Mouse (Mus musculus) embryonic facial prominence, embryonic 13.5 days (tissue): Measurements from ENCODE around the gene Caprin1. TPM values are rescaled to one million over a fixed set of nuclear protein-coding genes. Genes with fewer than 3 reads are reported as not detected.

Experiments
- ATAC-seq: fragments of 200-750 bp; cut with Nextera tagmentation; 2 replicates; pipeline ENCODE4 v1.8.0; 2017; ENCODE audit warnings: low read depth; ENCODE audit not compliant: insufficient number of reproducible peaks, insufficient read depth, low FRiP score, low TSS enrichment
- H3K27ac ChIP-seq: fragments of 300-500 bp; sonication (generic); 2 replicates; pipeline ENCODE4 v1.5.1; 2015; ENCODE audit warnings: moderate library complexity, mild to moderate bottlenecking, inconsistent platforms
- H3K27me3 ChIP-seq: fragments of 300-500 bp; sonication (generic); 2 replicates; pipeline ENCODE4 v1.6.1; 2015; ENCODE audit warnings: mild to moderate bottlenecking, inconsistent platforms
- H3K36me3 ChIP-seq: fragments of 300-500 bp; sonication (generic); 2 replicates; pipeline ENCODE4 v1.6.1; 2015; ENCODE audit warnings: mild to moderate bottlenecking, inconsistent platforms
- H3K4me1 ChIP-seq: fragments of 300-500 bp; sonication (generic); 2 replicates; pipeline ENCODE4 v1.6.1; 2015; ENCODE audit warnings: inconsistent platforms
- H3K4me2 ChIP-seq: fragments of 300-500 bp; sonication (generic); 2 replicates; pipeline ENCODE4 v1.6.1; 2015; ENCODE audit warnings: moderate library complexity, mild to moderate bottlenecking, inconsistent platforms
- H3K4me3 ChIP-seq: fragments of 300-500 bp; sonication (generic); 2 replicates; pipeline ENCODE4 v1.5.1; 2015; ENCODE audit warnings: mild to moderate bottlenecking, inconsistent platforms
- H3K9ac ChIP-seq: fragments of 300-500 bp; sonication (generic); 2 replicates; pipeline ENCODE4 v1.6.1; 2015; ENCODE audit warnings: mild to moderate bottlenecking, inconsistent platforms
- H3K9me3 ChIP-seq: fragments of 300-500 bp; sonication (generic); 2 replicates; pipeline ENCODE4 v1.6.1; 2016; ENCODE audit warnings: inconsistent platforms
- WGBS: fragments of 180-500 bp; shearing (Covaris S2); methylation state at CpG from one replicate; pipeline ENCODE4 v1.1.7; 2015; ENCODE audit warnings: mixed read lengths; 5-methylcytosine and 5-hydroxymethylcytosine counted together
- microRNA-seq: library from miRNA; unstranded; fragments of <30 nt; microRNA quantifications from one replicate; pipeline ENCODE4, GENCODE M21; 2016
- polyA plus RNA-seq: library from polyadenylated mRNA; unstranded; fragments of >200 nt; fragmentation: Nextera tagmentation; extraction: Ambion mirVana; gene quantifications from 2 replicates; pipeline ENCODE4 v1.2.1, GENCODE M21; 2015

The Caprin1 gene
- polyA plus RNA-seq, 1 experiment from 2014 or later = 332 TPM

DNA sequence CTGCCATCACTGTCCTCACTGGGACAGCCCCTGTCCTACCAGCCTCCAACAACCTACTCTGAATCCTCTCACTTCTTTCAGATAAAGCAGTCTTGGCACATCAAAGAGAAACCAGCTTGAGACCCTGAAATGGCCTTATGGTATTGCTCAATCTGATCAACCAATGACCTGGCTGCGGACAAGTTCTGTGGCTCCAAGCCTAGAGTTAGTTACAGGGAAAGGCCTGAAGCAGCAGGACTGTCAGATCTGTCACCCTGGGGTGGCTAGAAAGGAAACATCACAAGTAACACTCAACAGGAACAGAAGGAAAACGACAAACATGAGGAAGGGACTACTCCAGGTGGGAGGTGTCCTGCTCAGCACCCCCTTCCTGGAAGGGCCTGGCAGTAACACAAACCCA, 72.9 kb downstream of the Caprin1 start:
- WGBS = 87% methylated on average over 2 of the region's 2 CpGs
- Histone ChIP-seq H3K9ac (no peak overlapping the region), H3K36me3 (peaks cover 82% of the 10 kb centered on the region), H3K27ac (no peak overlapping the region), H3K4me2 (no peak overlapping the region), H3K4me1 (no peaks in the 10 kb centered on the region), H3K27me3 (no peaks in the 10 kb centered on the region), H3K4me3 (no peak overlapping the region), H3K9me3 (no peaks in the 10 kb centered on the region)
- ATAC-seq = no peak

DNA sequence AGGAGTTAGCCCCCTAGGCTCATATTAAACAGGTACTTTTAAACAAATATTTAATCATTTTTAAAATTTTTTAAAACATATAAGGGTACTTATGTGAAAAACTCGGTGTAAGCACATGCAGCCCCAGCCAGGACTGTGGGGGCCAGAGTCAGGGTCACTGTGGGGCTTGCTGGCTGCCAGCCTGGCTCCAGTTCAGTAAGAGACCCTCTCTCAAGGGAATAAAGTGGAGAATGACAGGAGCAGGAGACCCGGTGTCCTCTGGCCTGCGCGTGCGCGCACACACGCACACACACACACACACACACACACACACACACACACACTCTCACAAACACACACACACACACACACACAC, 78.2 kb downstream of the Caprin1 start:
- Histone ChIP-seq H3K36me3 (peaks cover 80% of the 10 kb centered on the region), H3K4me2 (no peak overlapping the region), H3K9me3 (no peaks in the 10 kb centered on the region), H3K27ac (no peak overlapping the region), H3K9ac (no peak overlapping the region), H3K4me3 (no peak overlapping the region), H3K27me3 (no peaks in the 10 kb centered on the region), H3K4me1 (no peaks in the 10 kb centered on the region)
- WGBS = 94% methylated on average over 7 of the region's 7 CpGs
- ATAC-seq = no peak

DNA sequence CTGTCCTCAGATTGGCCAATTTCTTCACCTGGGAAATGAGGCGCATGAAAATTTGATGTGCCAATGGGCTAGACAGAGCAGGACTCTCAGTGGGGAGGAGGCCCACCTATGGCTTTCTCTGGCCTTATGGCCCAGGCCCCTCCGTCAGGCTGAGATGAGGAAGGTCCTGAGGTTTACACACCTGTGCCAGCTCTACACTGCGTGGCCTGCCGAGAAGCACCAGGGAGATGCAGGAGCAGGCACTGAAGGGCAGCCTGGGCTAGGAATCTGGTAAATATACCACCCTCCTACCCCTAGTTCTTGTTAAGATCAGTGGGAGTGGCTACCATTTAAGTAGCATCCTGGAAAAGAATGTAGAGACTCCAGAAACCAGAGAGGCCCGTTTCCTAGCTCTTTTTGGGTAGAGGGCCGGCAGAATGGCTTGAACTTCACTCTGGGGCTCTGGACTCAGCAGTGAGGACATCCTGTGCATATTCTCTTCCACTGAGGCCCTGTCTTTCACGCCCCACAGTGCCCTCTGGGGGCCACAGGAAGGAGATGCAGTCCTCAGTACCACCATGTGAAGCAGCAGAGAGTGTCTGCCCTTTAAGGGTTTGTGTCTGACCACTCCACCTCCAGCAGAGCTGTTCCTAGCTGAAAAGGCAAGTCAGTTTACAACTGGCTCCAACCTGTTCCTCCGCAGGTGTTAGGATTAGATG, 78.7 kb downstream of the Caprin1 start:
- no peak overlapping the region for H3K27ac ChIP-seq
- H3K4me1 ChIP-seq = no peaks in the 10 kb centered on the region
- 54% methylated on average over 8 of the region's 8 CpGs for WGBS
- H3K9me3 ChIP-seq = no peaks in the 10 kb centered on the region
- H3K4me2 ChIP-seq = no peak overlapping the region
- H3K27me3 ChIP-seq = no peaks in the 10 kb centered on the region
- no peak for ATAC-seq
- peaks cover 79% of the 10 kb centered on the region for H3K36me3 ChIP-seq
- H3K4me3 ChIP-seq = no peak overlapping the region
- no peak overlapping the region for H3K9ac ChIP-seq

DNA sequence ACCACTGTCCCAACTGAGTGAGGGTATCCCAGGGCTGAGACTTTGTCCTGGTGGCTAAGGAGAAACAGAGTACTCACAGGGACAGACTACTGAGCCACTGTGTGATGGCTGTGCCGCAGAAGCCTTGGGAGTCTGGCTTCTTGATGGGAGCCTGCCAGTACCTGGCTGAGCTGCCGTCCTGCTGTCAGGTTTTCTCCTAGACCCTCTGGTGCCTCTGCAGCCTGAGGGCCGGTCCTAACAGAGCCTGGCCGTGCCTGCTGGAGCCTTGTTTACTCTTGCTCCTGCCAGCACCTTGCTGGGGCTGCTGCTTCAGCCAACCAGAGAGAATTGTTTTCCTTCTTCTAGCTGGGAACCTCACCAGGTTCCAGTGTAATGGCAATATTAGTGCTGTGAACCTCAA, 83.0 kb downstream of the Caprin1 start:
- no peak overlapping the region for H3K4me3 ChIP-seq
- no peak overlapping the region for H3K4me2 ChIP-seq
- H3K27ac ChIP-seq = no peak overlapping the region
- H3K4me1 ChIP-seq = no peaks in the 10 kb centered on the region
- no peak overlapping the region for H3K9ac ChIP-seq
- H3K36me3 ChIP-seq = peaks cover 92% of the 10 kb centered on the region
- no peaks in the 10 kb centered on the region for H3K27me3 ChIP-seq
- ATAC-seq = no peak
- no peaks in the 10 kb centered on the region for H3K9me3 ChIP-seq
- WGBS = 59% methylated on average over 4 of the region's 4 CpGs

DNA sequence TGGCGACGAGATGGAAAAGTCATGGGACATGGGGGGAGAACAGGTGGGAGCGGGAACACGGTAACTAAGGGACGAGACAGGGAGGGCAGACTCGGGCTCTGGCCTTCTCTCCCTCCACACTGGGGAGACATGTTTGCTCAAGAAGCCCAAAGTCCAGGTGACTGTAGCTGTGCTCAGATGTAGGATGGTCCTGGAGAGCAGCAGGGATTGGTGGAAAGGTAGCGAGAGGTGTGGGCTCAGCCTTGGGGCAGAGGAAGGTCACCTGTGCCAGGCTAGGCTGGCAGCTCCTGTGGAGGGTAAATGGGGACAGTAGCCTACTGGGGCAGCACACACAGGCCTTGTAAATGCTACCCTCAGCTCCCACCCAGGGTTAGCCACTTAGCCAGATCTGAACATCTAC, 83.6 kb downstream of the Caprin1 start:
- H3K27me3 ChIP-seq = no peaks in the 10 kb centered on the region
- no peaks in the 10 kb centered on the region for H3K9me3 ChIP-seq
- H3K4me3 ChIP-seq = no peak overlapping the region
- no peak overlapping the region for H3K4me2 ChIP-seq
- H3K9ac ChIP-seq = no peak overlapping the region
- H3K4me1 ChIP-seq = no peaks in the 10 kb centered on the region
- ATAC-seq = no peak
- WGBS = 89% methylated on average over 7 of the region's 7 CpGs
- peaks cover 96% of the 10 kb centered on the region for H3K36me3 ChIP-seq
- no peak overlapping the region for H3K27ac ChIP-seq

Small RNA genes lying within 50 kb of the gene (microRNA-seq; reads per million reads assigned to microRNA genes)
- gene Gm22757 = not detected
- gene Gm22761 = not detected

Other genes starting within 250 kb of the Caprin1 start
- gene Abtb2, start 231.3 kb downstream of the Caprin1 start, polyA plus RNA-seq = 17.4 and 19.7 TPM in 2 replicates
- gene Nat10, start 36.4 kb downstream of the Caprin1 start, polyA plus RNA-seq = 28.8 and 29.9 TPM in 2 replicates
- 13.0 and 14.0 TPM in 2 replicates for gene Lmo2, start 160.3 kb upstream of the Caprin1 start, polyA plus RNA-seq
- gene Fbxo3, start 230.1 kb upstream of the Caprin1 start, polyA plus RNA-seq = 54.3 and 61.1 TPM in 2 replicates
- 2.9 and 3.1 TPM in 2 replicates for gene 4931422A03Rik, start 230.7 kb upstream of the Caprin1 start, polyA plus RNA-seq